Mouse (Mus musculus): ENCODE results near the gene Prrt4.
A peak's percentile ranks its signal among the peaks of the same experiment; 100 is the strongest.
"Not testable (repeated sequence)": the region's sequence is repeated elsewhere in the genome, so short reads cannot be mapped to it uniquely, and the experiment has no call there.

Gene Prrt4

DNA sequence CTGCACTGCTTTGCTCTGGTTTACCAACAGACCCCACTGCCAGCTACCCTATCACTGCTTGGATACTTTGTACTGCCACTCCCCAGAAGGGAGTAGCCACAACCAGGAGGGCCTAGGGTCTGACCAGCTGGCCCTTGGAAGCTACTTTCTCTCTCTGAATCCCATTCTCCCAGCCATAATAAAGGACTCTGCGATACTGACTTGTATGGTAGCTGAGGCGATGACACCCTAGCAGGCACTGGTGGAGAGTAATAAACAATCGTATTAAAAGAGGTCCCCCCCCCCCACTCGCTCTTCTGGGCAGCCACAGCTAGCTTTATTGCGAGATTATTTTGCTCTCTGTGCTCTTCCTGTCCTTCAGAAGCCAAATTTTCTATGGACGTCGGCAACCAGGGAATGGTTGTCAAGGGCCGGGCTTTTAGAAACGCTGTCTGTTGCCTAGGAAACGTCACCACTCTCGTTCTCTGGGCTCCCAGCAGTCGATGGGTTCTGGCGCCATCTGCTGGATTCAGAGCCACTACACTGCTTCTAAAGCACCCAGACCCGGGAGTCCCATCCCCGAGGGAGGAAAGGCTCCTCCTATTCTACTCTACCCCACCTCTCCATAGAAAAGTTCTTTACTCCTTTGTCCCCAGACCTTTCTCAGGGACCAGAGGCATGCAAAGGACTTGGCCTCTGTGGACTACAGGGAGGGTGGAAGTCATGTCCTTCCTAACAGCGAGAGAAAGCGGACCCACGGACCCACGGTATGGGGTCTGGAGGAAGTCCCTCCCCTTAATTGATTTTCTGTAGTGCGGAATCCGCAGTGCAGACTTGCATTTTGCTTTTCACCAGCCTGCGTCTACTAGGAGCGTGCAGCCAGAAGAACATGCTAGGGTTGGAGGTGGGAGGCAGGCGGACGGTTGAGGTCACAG is 19.2 kb upstream of the Prrt4 start:
- DNase-seq (ENCODE audit: low read depth, low spot score): peak; percentile 96

DNA sequence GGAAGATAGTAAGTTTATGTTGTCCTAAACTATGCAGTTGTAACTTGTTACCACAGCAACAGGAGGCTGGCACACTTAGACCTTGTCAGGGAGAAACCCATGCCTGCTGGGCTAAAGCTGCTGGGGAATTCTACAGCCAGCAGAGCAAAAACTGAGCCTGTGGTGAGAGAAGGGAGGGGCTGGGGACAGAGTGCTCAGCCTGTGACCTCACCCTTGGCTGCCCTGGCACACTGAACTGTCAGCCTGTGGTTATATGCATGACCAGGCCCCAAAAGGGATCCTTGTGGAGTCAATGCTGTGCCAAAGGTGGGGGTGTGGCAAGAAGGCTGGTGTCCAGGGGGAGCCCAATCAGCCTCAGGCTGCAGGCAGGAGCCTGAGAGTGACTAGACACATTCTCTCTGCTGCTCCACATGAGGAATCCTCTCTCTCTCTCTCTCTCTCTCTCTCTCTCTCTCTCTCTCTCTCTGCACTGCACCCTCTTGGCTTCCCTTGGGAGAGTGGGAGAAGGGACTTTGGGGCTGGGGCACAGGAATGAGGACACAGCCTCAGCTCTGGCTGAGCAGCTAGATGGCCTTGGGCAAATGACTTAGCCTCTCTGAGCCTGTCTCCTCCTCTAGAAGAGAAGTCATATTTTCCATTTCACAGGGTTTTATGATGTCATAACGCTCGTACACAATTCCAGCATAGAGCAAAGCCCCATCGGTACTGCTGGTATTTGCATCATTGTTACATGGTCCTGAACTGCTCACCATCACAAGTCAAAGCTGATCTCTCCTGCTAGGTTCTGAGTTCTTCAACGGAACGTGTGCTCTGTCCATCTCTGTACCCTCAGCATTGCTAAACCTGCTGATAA is 16.7 kb upstream of the Prrt4 start:
- DNase-seq (ENCODE audit: low read depth, low spot score): no peak

DNA sequence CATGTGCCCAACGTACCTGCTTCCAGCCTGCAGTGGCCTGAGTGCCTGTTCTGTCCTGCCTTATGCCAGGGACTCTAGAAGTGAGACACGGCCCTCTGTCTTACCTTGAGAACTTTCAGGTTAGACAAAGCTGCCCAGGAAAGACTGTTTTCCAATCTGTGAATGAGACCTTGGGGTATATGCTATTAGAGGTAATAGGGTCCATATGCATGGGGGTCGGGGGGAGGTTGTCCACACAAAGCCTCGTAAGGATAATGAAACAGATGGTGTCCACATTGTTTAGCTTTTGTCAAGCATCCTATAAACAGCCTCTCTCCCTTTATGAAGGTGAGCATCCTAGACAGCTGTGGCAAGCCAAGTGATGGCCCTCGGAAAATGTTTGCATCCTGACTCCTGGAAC is 15.8 kb upstream of the Prrt4 start:
- DNase-seq (ENCODE audit: low read depth, low spot score): no peak

DNA sequence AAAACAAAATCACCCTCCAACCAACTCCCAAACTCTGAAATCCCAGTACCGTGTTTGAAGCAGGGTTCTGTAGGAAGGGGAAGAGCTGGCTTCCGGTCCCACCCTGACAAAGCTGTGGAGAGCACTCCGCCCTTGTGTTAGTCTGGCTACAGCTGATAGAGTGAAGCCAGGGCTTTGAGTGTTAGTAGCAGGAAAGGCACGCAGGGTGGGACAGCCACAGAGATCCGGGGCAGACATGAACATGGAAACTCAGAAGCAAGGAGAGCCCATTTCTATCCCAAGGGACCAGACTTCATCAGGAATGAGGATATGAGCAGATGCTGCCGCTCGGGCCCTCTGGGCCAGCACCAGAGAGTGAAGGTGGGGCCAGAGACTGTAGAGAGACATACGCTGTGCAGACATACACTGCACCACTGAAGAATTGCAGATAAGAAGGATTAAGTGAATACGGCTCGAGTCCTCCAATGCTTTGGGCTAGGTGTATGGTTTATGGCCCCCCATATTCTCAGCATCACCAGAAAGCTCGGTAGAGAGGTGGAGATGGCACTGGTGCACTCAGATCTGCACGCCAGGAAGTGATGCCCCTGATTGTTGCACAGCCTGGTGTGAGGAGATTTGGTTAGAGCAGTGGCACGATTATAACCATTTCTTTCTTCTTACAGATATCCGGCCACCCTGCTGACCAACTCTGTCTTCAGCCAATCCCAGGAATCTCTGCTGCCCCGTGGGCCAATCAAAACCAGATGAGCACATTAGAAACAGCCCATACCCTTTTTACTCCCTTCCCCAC is 14.8 kb upstream of the Prrt4 start:
- DNase-seq (ENCODE audit: low read depth, low spot score): no peak

DNA sequence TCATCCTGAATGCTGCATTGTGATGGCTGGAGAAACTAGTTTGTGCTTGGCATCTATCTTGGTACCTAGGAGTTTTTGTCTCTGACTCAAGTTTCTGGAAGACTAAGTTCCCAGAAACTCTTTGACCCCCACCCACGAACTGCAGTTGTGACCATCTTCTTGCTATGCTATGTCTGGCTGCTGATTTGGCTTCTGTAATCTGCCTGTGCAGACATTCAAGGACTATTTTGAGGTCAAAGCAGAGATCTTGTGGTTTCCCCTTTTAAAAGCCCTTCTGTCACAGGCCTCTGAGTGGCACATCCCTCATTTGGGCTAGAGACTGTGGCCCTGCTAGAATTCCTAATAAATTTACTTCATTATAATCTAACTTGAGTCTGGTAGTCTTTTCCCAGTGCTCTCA is 8.6 kb upstream of the Prrt4 start:
- no peak for DNase-seq (ENCODE audit: low read depth, low spot score)

DNA sequence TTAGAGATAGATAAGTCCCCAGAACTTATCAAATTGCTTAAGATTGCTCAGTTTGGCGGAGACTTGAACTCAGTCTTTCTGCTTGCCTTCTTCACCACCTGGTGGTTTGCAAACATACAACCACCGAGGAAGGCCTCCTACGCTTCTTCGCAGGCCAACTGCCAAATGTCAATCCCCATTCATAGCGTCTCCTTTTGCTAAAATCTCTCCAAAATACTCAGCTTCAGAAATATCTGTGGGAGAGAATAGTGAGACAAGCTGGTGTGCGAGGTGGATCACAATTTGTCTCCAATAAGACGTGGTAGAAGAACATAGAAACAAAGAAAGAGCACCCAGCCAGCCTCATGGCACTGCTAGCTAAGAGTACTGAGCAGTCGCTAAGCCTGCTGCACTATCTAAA is 459 bp upstream of the Prrt4 start:
- DNase-seq (ENCODE audit: low read depth, low spot score): no peak

DNA sequence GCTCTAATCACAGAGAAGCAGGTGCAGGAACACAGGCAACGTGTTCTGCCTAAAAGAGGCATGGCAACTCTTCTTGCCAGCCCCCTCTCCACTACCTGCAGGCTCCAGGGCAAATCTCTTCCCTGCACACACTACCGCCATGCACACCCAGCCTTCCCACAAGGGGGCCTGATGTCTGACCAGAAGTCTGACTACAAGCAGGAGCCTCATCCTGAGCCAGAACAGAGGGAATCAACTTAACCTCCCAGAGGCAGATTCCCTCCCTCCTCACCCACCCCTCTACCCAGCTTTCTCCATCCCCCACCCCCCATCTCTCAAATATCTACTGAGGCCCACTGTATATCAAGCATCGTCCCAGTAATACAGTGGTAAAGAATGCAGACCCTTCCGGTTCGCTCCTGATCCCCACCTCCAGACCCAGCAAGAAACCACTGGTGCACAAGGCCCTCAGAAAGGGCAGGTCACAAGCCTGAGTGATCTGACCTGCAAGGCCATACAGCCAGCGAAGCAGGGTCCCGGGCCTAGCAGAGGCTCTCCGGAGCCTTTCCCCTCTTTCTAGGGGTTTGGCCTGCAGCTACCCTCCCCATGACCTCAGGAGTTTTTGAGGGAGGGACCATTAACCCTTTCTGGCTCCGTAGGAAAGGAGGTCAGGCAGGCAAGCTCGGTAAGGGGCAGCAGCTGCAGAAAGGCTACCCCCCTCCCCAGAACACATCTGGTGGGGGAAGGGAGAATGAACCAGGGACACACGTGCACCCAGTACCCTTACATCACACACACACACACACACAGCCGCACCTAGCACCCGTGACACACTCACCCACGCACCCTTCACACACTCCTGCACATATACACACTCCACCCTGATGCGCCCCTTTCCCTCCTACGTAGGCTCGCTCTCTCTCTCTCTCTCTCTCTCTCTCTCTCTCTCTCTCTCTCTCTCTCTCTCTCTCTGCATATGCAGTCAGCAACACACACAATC is 1.2 kb downstream of the Prrt4 start:
- no peak for DNase-seq (ENCODE audit: low read depth, low spot score)

DNA sequence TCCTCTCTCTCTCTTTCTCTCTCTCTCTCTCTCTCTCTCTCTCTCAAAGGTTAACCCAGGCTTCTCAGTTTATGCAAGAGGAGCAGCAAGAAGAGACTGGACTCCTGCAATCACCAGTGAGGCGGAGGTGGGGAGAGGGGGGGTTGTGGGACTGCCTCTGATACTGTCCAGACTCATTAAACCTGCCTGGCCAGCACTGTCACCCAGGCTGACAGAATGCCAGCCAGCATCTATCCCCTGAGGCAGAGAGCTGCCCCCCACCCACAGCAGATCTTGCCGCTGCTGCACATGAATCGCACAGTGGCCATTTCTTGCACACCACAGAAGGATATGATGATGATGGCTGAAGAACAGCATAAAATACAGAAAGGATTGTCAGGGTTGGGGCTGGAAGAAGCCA is 4.3 kb downstream of the Prrt4 start:
- no peak for DNase-seq (ENCODE audit: low read depth, low spot score)

DNA sequence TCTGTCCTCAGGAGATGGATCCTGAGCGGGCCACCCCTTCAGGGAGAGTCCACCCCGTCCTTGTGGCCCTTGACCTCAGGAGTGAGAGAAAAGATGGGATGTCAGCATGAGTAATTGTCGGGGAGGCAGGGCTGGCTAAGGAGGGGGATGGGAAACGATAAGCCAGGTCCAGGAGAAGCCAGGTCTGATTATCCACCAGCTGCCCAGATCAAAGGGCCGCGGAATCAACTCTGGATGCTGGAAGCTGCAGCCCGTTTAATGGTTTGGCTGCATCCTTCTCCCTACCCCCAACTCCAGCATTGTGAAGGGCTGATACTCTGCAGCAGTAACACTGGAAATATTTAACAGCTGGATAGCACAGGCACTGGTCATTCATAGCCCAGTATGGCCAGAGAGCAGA is 5.0 kb downstream of the Prrt4 start:
- no peak for DNase-seq (ENCODE audit: low read depth, low spot score)

DNA sequence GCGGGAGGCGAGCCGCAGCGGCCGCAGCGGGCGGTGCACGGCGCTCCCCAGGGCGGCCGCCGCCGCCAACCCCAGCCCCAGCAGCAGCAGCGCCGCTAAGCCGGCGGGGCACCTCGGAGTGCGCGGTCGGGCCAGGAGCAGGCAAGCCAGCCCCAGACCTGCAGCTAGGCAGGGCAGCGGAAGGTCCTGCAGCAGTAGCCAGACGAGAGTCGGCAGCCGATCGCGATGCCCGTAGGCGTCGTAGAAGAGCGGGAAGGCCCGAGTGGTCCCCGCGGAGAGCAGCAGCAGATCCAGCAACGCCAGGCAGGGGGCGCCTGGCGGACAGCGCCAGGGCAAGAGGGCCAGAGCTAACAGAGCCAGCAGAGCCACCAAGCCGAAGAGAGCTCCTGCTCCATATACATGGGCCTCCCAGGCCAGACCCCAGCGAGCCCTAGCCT is 8.4 kb downstream of the Prrt4 start:
- DNase-seq (ENCODE audit: low read depth, low spot score): peak; percentile 93

DNA sequence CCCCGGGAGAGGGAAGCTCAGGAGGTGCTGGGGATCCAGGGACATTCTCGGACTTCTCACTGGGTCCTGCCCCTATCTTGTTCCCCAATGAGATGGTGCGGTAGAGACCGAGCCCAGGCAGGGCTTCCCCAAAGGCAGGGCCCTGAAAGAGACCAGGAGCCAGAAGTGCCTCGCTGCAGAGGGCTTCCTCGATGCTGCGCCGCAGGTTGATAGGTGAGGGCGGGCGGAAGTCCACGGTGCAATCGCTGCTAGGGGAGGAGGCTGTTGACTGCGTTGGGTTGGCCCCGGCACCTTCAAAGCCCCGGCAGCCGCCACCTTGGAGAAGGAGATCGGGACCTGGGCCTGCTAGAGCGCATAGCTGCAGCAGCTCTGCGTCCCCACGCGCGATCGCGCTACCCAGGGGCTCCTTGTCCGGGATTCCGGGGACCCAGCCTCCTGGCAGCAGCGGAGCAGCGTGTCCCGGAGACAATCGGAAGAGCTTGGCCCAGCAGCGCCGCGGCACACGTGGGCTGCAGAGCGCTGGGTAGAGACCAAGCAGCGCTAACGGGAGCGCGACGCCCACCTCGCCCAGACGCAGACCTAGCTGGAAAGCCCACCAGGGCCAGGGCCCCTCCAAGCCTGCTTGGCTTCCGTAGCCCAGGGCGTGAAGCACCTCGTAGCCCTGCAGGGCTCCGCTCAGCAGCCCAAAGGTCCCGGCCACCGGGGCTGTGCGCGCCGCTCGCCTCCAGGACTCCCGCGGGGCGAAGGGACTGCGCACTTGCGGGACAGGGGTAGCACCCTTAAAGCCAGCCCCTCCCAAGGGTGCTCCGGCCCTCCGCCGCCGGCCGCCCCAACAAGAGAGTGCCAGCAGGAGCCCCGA is 9.1 kb downstream of the Prrt4 start:
- DNase-seq (ENCODE audit: low read depth, low spot score): no peak

DNA sequence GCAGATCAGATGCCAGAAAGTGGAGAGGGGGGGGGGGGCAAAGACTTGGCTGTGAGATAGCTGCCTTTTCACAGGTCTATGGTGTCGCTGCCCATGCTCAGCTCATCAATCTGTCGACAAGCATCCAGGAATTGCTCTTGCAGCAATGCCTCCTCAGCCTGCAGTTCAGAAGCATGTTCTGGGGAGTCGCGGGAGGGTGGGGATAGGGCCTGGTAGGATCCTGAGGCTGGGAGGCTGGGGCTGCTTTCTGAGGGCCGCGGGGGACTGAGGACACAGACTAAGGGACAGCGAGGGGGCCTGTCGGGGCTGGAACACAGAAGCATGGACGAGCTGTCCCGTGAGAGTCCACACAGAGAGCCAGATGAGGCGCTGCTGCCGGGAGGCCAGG is 9.7 kb downstream of the Prrt4 start:
- no peak for DNase-seq (ENCODE audit: low read depth, low spot score)

DNA sequence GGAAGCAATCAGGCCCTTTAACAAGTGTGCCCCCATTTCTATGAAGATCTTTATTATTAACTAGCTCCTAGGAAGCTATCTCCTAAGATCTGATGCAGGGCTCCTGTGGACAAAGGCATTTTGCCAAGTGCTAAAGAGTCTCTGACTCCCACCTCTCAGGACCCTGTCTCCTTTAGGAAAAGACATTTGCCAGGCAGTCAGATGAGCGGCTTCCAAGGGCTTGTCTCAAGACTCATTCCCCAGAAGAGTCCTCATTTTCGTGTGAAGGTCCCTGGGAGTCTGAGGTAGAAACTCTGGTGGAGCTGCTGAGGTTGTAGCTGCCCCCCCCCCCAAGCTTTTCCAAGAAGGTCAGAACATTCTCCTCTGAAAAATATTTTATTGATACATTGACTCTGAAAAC is 10.5 kb downstream of the Prrt4 start:
- DNase-seq (ENCODE audit: low read depth, low spot score): no peak

DNA sequence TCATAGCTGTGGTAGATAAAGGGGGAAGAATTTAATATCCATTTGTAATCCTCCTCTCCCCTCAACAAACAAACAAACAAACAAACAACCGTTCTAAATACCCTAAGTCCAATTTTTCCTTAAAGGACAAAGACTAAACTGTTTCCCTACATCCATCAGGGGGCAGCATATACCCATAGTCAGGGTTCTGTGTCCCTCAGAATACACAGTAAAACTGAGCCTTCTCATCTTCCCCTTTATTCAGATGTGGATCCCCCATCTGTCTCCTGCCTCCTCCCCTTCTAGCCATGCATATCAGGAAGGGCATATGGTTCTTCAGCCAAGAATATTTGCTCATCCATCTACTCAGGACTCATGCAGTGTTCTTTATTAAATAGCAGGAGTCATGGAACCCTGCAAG is 13.2 kb downstream of the Prrt4 start:
- DNase-seq (ENCODE audit: low read depth, low spot score): peak; percentile 61

DNA sequence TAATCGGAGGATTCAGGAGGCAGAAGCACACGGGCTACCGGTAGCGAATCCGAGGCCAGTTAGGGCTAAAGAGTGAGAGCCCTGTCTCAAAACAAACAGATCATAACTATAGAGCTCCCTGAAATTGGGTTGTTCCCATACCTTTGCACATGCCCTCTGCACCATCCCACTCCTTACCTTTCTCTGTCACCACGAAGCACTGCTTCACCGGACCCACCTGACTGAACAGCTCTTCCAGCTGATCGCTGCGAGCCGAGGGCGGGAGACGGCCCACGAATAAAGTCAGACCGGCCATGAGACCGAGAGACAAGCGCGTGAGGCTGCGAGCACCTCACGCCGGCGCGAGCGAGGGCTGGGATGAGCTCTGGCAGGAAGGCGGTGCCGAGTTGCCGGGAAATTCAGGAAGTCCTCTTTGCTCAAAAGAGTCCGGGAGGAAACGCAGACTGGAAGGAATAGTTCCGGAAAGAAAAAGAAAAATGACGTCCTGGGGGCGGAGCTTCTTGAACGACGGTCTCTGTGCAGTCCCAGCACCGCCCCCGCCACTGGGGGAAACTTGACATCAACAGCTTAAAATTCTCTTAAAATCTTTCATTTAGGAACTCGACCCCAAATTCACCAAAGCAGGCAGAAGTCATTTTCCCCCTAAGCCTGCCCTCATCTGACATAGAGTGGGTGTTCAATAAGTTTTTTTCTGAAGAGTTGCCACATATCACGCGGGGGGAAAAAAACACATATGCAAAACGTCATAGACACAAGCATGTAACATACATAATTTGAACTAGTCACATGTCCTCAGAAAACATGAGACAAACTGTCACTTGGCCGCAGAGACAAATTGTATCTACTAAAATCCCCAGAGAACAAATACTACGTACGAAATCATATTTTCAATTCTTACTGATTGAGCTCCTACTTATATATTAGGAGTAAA is 14.8 kb downstream of the Prrt4 start, which contains the start of gene Rbm28:
TSS of gene Rbm28 (minus strand) at position 693 of the 931 bp plus-strand sequence.
- peak; percentile 94 for DNase-seq (ENCODE audit: low read depth, low spot score)

DNA sequence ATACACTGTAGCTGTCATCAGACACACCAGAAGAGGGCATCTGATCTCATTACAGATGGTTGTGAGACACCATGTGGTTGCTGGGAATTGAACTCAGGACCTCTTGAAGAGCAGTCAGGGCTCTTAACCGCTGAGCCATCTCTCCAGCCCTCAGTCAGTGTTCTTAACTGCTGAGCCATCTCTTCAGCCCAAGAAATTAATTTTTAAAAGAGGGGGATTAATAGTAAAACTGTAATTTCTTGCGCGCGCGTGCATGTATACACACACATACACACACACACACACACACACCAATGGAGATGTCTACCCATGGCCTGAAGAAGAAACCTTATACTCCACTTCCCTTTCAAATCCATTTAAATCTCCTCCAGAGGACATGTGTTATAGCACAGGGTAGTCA is 18.1 kb downstream of the Prrt4 start:
- DNase-seq (ENCODE audit: low read depth, low spot score): not testable (repeated sequence)

DNA sequence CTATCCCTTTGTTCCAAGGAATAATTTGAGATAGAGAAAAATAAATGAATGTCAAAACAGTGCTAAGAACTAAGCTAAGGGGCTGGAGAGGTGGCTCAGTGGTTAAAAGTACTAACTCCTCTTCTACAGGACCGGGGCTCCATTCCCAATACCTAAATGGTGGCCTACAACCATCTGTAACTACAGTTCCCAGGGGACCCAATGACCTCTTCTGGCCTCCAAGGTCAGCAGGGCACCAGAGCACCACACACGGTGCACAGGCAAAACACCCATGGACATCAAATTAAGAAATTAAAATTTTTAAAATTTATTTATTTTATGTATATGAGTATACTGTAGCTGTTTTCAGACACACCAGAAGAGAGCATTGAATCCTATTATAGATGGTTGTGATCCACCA is 18.6 kb downstream of the Prrt4 start:
- no peak for DNase-seq (ENCODE audit: low read depth, low spot score)

DNA sequence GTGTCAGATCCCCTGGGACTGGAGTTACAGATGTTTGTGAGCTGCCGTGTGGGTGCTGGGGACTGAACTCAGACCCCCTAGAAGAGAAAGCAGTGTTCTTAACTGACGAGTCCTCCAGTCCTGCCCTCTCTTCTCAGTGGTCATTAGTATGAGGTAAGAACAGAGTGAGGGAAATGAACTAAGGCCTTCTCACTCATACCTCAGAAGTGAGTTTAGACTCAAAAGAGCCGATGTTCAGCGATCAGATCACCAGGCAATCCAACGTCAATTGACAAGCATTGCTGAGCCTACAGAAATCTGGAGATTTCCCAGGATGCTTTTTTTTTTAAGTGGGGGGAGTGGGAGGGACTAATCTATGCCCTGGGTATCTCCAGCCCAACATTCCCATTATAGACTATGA is 23.1 kb downstream of the Prrt4 start:
- no peak for DNase-seq (ENCODE audit: low read depth, low spot score)

DNA sequence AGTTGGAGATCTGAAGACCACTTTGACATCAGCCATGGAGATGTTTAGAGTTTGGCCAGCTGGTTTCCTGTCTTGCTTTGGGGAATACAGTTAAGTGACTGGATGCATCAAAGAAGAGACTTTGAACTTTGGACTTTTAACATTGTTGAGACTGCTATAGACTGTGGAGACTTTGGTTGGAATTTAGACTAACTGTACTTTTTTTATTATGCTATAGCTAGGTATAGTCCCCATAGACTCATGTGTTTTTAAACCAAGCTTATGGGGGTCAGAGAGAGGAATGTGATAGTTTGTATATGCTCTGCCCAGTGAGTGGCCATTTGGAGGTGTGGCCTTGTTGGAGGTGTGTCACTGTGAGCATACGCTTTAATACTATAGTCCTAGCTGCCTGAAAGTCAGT is 29.4 kb downstream of the Prrt4 start:
- DNase-seq (ENCODE audit: low read depth, low spot score): no peak

Measured in mesoderm, embryonic 11.5 days (tissue).